Mouse (Mus musculus): ENCODE data around the gene Gm37240. TPM values are rescaled to one million over a fixed set of nuclear protein-coding genes. Genes with fewer than 3 reads are reported as not detected.

Gene Gm37240
- total RNA-seq, 1 experiment from 2014 or later, result not detected

GRCm38 (mm10) chr3:85885906-85886305 is 1.4 kb downstream of the Gm37240 start:
- ATAC-seq (replicated peaks; ENCODE audit: insufficient number of reproducible peaks, low FRiP score, low TSS enrichment, poor library complexity, severe bottlenecking), result no peak

GRCm38 (mm10) chr3:85880687-85881086 is 6.6 kb downstream of the Gm37240 start:
- ATAC-seq (replicated peaks; ENCODE audit: insufficient number of reproducible peaks, low FRiP score, low TSS enrichment, poor library complexity, severe bottlenecking), result no peak

- ATAC-seq (replicated peaks; ENCODE audit: insufficient number of reproducible peaks, low FRiP score, low TSS enrichment, poor library complexity, severe bottlenecking), result no peak
Measured at GRCm38 (mm10) chr3:85880068-85880467, 7.2 kb downstream of the Gm37240 start.

GRCm38 (mm10) chr3:85878911-85879310 is 8.4 kb downstream of the Gm37240 start:
- no peak for ATAC-seq (replicated peaks; ENCODE audit: insufficient number of reproducible peaks, low FRiP score, low TSS enrichment, poor library complexity, severe bottlenecking)

- ATAC-seq (replicated peaks; ENCODE audit: insufficient number of reproducible peaks, low FRiP score, low TSS enrichment, poor library complexity, severe bottlenecking), result no peak
Measured at GRCm38 (mm10) chr3:85863996-85864395, 23.3 kb downstream of the Gm37240 start.

- no peak for ATAC-seq (replicated peaks; ENCODE audit: insufficient number of reproducible peaks, low FRiP score, low TSS enrichment, poor library complexity, severe bottlenecking)
Measured at GRCm38 (mm10) chr3:85862886-85863285, 24.4 kb downstream of the Gm37240 start.

- no peak for ATAC-seq (replicated peaks; ENCODE audit: insufficient number of reproducible peaks, low FRiP score, low TSS enrichment, poor library complexity, severe bottlenecking)
Measured at GRCm38 (mm10) chr3:85860996-85861395, 26.3 kb downstream of the Gm37240 start.

GRCm38 (mm10) chr3:85859311-85859710 is 28.0 kb downstream of the Gm37240 start:
- no peak for ATAC-seq (replicated peaks; ENCODE audit: insufficient number of reproducible peaks, low FRiP score, low TSS enrichment, poor library complexity, severe bottlenecking)

- ATAC-seq (replicated peaks; ENCODE audit: insufficient number of reproducible peaks, low FRiP score, low TSS enrichment, poor library complexity, severe bottlenecking), result no peak
Measured at GRCm38 (mm10) chr3:85858140-85859135, 28.9 kb downstream of the Gm37240 start.

GRCm38 (mm10) chr3:85857083-85857482 is 30.2 kb downstream of the Gm37240 start:
- ATAC-seq (replicated peaks; ENCODE audit: insufficient number of reproducible peaks, low FRiP score, low TSS enrichment, poor library complexity, severe bottlenecking), result no peak

- no peak for ATAC-seq (replicated peaks; ENCODE audit: insufficient number of reproducible peaks, low FRiP score, low TSS enrichment, poor library complexity, severe bottlenecking)
Measured at GRCm38 (mm10) chr3:85855947-85856346, 31.4 kb downstream of the Gm37240 start.

- no peak for ATAC-seq (replicated peaks; ENCODE audit: insufficient number of reproducible peaks, low FRiP score, low TSS enrichment, poor library complexity, severe bottlenecking)
Measured at GRCm38 (mm10) chr3:85855043-85855442, 32.3 kb downstream of the Gm37240 start.

GRCm38 (mm10) chr3:85854143-85854542 is 33.2 kb downstream of the Gm37240 start:
- no peak for ATAC-seq (replicated peaks; ENCODE audit: insufficient number of reproducible peaks, low FRiP score, low TSS enrichment, poor library complexity, severe bottlenecking)

GRCm38 (mm10) chr3:85853715-85854114 is 33.6 kb downstream of the Gm37240 start:
- no peak for ATAC-seq (replicated peaks; ENCODE audit: insufficient number of reproducible peaks, low FRiP score, low TSS enrichment, poor library complexity, severe bottlenecking)

GRCm38 (mm10) chr3:85850079-85850478 is 37.2 kb downstream of the Gm37240 start:
- ATAC-seq (replicated peaks; ENCODE audit: insufficient number of reproducible peaks, low FRiP score, low TSS enrichment, poor library complexity, severe bottlenecking), result no peak

GRCm38 (mm10) chr3:85846316-85846715 is 41.0 kb downstream of the Gm37240 start:
- no peak for ATAC-seq (replicated peaks; ENCODE audit: insufficient number of reproducible peaks, low FRiP score, low TSS enrichment, poor library complexity, severe bottlenecking)

GRCm38 (mm10) chr3:85845341-85845740 is 42.0 kb downstream of the Gm37240 start:
- ATAC-seq (replicated peaks; ENCODE audit: insufficient number of reproducible peaks, low FRiP score, low TSS enrichment, poor library complexity, severe bottlenecking), result no peak

- no peak for ATAC-seq (replicated peaks; ENCODE audit: insufficient number of reproducible peaks, low FRiP score, low TSS enrichment, poor library complexity, severe bottlenecking)
Measured at GRCm38 (mm10) chr3:85842881-85843218, 44.5 kb downstream of the Gm37240 start.

- no peak for ATAC-seq (replicated peaks; ENCODE audit: insufficient number of reproducible peaks, low FRiP score, low TSS enrichment, poor library complexity, severe bottlenecking)
Measured at GRCm38 (mm10) chr3:85842177-85842880, 45.0 kb downstream of the Gm37240 start.

All from monocyte, adult 5-6 weeks (primary cell).